Mouse (Mus musculus) liver, postnatal 0 days (tissue): ENCODE measurements at regions not wholly inside any gene's neighbourhood (a gene's known extent, or its start where the extent isn't known, plus 50 kb on each side); places are given as distances from the start of the nearest gene placed in this dataset.

Experiments used
- CTCF ChIP-seq: sonication (generic); IDR thresholded peaks from 2 replicates; pipeline ENCODE4 v1.5.1; 2016; ENCODE audit warnings: antibody characterized with exemption, low read depth
- EP300 ChIP-seq: IDR thresholded peaks from 2 replicates; pipeline ENCODE4 v1.6.1; 2016; ENCODE audit warnings: antibody characterized with exemption, low read depth, mild to moderate bottlenecking

- TF ChIP-seq CTCF, result no peak
- TF ChIP-seq EP300, result no peak
Measured at GRCm38 (mm10) chr12:35377266-35377665, 157.6 kb downstream of the Ahr start.
